ENCODE assay signal across 15 mouse cellular contexts in genomic region chr4:137781949-137782348, GRCm38 (mm10).
"Had no signal": no experiment of that assay in that cellular context is flagged by ENCODE, and none has a peak within 500 bp of the region (broad histone marks: within the 10 kb centered on the region; RNA-seq: fewer than 3 reads in every experiment).

No protein-coding gene starts in this region.

- H3K27ac ChIP-seq: hindbrain, postnatal 0 days; limb, embryonic 13.5 days; midbrain, embryonic 10.5 days; neural tube, embryonic 13.5 days had no signal

- ATAC-seq: hindbrain, postnatal 0 days; midbrain, embryonic 16.5 days had no signal

- H3K27me3 ChIP-seq: limb, embryonic 13.5 days; neural tube, embryonic 13.5 days had no signal

- H3K4me3 ChIP-seq: limb, embryonic 13.5 days; midbrain, embryonic 10.5 days; neural tube, embryonic 13.5 days had no signal

- DNase-seq: kidney, adult 11 months; kidney, adult 9 months; kidney, postnatal 10 days; left cerebral cortex, postnatal 4 days; lung, adult 2 months; lung, postnatal 10 days; lung, postnatal 4 days; retina, postnatal 1 day; thymus, adult 18-20 months; thymus, postnatal 25 days had no signal

- H3K9me3 ChIP-seq: limb, embryonic 13.5 days; midbrain, embryonic 10.5 days; neural tube, embryonic 13.5 days had no signal

- H3K4me2 ChIP-seq: limb, embryonic 13.5 days; neural tube, embryonic 13.5 days had no signal

- H3K9ac ChIP-seq: limb, embryonic 13.5 days; neural tube, embryonic 13.5 days had no signal

- H3K36me3 ChIP-seq: limb, embryonic 13.5 days; midbrain, embryonic 10.5 days; neural tube, embryonic 13.5 days had no signal
